Mouse (Mus musculus): ENCODE data around the gene Rprm.

The Rprm gene

DNA sequence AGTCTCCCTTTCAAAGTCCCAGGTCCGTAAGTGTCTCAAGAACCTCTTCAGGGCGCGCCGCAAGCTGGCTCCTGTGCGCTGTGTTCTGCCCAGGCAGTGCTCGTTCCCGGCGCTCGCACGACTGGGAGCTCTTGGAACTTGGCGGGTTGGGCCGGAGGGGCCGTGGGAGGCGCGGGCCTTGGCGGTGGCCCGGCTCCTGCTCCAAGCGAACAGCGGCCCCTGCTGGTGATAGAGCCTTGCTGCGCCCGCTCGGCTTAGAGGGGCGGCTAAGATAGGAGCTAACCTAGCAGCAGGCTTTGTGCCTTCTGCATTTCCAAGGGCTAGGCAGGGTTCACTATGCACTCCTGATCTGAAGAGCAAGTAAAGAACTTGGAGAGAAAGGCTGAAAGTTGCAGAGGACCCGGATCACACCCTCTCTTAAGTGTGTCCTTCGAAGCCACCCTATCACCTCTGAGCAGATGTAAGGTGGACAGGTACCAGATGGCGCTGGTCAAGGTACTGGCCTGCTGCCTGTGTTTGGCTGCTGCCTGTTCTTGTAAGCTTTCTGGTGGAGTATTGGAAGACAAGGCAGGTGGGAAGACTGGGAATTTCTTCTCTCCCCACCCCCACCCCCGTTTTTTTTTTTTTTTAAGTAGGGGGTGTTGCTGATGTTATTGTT is at the start of gene Rprm:
Rprm (minus strand) TSS at position 123 of the 658 bp plus-strand sequence.
- peak; percentile 85 for DNase-seq

- no peak for DNase-seq
Measured at GRCm38 (mm10) chr2:54119305-54119704, 34.0 kb upstream of the Rprm start.

DNA sequence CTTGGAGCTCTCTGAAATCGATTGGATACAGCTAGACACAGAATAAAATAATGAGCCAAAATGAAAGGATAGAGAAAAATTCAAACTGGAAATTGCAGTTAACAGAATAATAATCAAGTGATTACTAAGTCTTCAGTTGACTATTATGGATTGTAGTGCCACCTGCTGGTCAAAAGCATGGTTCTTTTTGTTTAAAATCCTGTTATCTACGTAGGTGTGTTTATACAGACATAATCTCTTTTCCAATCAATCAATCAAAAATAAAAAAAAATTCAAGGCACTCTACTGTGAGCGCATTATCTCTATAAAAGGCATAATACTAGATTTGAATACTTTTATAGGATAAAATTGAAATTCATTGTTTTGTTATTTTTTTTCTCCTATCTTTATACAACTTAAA is 33.5 kb upstream of the Rprm start:
- DNase-seq = peak; percentile 26

- no peak for DNase-seq
Measured at GRCm38 (mm10) chr2:54111294-54111693, 25.9 kb upstream of the Rprm start.

- no peak for DNase-seq
Measured at GRCm38 (mm10) chr2:54106232-54106726, 20.9 kb upstream of the Rprm start.

DNA sequence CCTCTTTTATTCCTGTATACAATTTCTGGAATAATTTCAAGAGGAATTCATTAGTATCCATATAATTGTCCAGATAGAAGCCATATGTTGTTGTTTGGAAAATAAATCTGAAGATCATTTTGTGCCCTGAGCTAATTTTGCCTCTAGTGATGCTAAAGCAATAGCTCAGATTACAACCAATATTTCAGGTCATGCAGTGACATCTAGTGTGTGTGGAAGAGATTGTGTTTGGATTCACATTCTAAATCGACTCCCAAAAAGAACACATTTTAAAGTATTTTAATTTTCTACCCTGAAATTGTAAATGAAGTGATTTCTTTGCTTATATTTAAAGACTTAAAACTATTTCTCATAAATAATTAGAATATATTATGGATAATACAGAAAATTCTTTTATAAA is 14.6 kb upstream of the Rprm start:
- DNase-seq = no peak

DNA sequence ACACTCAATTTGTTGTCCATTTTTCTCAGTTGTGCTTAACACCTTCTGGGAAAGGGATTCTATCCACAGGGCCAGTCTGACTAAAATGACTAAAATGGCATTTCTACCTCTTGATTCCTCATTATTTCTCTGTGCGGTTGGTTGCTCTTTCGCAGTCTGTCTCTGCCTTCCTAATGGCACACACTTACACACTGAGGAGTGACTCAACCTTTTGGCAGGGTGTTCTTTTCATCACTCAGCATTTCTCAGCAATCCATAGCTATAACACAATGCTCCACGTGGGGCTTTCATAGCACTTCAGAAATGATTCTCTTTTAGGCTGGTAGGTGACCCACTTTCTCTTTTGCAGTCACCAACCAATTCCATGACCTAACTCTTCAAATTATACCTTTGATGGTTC is 7.3 kb upstream of the Rprm start:
- no peak for DNase-seq

DNA sequence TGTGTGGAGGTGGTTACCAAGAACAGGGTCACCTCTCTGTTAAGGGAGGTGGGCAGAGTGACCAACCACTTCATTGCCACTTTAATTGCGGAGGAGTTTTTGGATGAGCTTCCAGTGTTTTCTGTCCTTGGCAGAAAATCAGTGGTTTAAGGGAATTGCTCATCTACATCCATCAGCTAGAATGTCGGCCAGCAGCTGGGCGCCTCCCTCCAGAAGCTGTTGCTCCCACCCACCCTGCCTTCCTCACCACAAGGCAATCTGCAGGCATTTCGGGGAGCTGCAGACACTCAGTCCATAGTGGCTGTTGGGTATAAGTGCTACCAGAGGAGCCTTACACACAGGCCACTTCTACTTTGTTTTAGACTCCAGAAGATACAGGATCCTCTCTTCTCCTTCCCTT is 902 bp upstream of the Rprm start:
- DNase-seq = peak; percentile 68

DNA sequence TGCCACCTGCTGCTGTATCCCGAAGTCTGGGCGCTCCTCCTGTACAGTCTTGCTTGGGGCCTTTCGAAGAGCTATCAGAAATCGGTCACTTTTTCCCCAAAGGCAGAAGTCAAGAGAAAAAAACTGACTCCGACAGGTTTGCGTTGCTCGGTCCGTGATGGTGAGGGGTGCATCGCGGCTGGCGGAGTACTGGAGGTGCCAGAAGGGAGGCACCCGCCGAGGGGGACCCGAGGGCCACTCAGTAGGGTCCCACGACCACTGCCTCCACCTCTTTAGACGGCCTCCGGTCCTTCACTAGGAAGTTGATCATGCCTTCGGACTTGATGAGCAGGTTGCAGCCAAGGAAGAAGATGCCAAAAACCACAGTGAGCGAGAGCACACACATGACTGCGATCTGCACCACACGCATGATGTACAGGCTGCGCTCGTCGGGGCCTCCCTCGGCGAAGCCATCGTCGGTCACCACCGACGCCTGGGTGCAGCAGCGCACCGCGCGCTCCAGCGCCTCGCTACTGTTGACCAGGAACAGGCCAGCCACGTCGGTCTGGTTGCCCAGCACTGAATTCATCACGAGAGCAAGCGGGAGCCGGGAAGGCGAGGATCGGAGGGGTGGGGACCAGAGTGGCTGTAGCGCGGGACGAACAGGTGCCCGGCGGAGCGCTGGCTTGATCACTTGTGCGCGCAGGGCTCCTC is 469 bp downstream of the Rprm start:
- no peak for DNase-seq

GRCm38 (mm10) chr2:54083861-54084736 is 1.3 kb downstream of the Rprm start:
- DNase-seq = no peak

- no peak for DNase-seq
Measured at GRCm38 (mm10) chr2:54078961-54079360, 6.4 kb downstream of the Rprm start.

DNA sequence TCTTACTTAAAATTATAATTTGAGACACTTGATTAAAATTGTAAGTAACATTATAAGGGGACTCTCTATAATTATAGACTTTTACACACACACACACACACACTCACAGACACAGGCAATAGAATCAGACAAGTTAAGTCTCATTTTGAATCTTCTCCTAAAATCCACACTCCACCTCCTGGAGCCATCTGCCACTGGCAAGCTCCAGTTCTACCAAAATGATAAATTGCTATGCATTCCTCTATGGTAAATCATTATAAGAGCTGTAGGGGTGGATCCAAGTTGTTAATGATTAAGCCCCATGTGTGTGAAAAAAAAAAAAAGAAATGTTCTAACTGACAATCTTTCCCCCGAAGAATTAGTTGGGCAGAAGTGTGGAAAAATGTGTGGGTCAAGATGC is 13.8 kb downstream of the Rprm start:
- DNase-seq = no peak

DNA sequence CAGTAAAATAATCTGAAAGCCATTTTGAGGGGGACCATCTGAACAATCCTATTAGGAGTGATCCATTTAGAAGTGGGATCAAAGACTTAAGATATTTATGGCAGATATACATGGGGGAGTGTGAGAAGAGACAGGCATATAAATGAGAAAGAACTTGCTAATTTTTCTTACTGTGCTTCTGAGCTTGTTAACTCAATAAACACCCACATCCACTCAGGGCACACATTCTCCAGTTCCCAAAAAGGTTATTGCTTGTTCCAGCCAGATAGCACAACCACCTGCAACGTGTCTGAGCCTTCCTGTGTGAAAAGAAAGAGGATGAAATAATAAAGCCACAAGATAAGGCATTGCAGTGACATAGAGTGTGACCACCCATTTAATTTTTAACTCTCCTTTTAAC is 22.9 kb downstream of the Rprm start:
- DNase-seq = no peak

DNA sequence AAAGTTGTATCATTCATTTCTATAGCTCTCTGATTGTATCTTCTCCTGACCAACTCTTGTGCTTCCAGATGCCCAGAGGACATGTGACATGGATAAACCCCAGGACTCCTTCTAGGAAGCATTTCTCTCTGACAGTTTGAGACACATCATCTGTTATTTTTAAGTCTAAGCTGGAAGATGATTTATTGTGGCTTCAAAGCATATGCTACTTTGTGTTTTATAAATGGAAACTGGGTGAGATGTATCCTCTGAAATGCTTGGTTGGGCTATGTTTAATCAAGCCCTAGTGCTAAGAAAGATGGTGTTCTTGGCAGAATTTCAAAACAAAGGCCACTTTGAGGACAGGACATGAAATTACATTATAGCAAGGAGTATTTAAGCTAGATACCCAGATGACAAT is 24.3 kb downstream of the Rprm start:
- DNase-seq = no peak
